Mouse (Mus musculus) heart, postnatal 25 days (tissue): ENCODE measurements around the gene Daxx. TPM values are rescaled to one million over a fixed set of nuclear protein-coding genes. Genes with fewer than 3 reads are reported as not detected.
"Not testable (repeated sequence)": the region's sequence is repeated elsewhere in the genome, so short reads cannot be mapped to it uniquely, and the experiment has no call there.

ENCODE experiments used
- DNase-seq: peaks from one replicate; pipeline ENCODE4 v3.0.0; 2022; ENCODE audit warnings: low spot score
- intact Hi-C: fragments of 180-260 bp; cut with DNase I; formaldehyde crosslinking; loops from one replicate; pipeline ENCODE4 v1.15.1; 2025
- total RNA-seq, 2 experiments: library from RNA; stranded (reverse); gene quantifications; 2 replicates each; pipeline ENCODE4 v1.2.3; 2021

Daxx gene
- 10 to 100 TPM; 14.3 to 17.5 TPM for total RNA-seq

DNA sequence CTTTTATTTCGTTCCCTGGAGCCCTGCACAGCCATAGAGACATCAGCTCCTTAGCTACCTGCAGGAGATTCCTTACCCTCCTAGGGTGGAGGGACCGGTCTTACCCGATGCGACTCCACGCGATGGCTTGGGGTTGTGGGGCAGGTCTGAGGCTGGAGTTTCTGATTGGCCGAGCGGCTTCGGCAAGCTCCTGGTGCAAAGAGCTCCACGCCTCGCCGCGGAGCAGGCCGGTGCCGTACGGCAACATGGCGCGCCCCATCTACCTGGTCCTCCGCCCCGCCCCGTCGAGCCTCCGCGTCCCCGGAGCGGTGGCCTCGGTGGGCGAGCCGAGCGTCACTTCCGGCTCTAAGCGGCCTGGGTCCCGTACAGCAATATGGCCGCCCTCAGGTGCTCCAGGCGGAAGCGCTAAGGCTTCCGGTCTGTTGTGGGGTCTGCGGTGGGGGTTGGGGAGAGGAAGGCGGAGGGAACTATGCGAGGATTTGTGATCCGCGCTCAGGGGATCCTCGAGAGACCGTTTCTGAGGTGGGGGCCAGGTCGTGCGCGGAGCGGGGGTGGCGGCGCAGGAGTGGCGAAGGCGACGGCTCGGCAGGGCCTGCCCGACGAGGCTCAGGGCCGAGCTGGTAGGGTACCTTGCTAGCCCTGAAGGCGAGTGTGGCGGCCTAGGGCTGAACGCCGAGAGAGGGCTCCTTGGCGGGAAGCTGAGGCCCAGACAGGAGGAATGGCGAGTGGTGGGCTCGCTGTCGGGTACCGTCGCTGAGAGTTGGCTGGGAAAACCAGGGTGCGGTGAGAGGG lies at the start of gene Daxx:
Gene Daxx (plus strand): TSS at position 338 of the 792 bp plus-strand sequence.
- peak; percentile 98 for DNase-seq
- intact Hi-C loops, result no loop called here

DNA sequence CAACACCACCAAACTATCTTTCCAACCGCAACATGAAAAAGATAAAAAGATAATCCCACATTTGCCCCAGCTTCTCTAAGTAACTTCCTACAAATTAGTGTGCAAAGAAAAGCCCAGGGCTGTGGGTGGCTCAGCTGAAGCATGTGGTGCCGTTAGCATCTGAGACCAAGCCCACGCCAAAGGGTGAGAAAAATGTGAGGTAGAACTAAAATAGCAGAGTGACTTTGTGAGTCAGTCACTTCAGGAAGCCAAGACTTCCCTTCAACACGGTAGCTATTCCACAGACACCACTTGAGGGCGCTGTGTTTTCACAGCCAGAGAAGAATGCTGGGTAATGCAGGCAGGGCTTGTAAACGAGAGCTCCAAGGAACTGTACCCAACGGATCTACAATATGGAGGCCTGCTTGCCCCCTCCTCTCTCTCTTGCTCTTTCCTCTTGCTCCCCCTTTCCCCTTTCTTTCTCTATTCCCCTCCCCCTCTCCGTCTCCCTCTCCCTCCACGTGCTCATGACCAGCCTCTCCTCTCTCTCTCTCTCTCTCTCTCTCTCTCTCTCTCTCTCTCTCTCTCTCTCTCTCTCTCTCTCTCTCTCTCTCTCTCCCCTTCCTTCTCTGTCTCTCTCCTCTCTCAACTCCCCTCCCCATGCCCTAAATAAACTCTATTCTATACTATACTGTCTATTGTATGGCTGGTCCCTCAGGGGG lies 43.7 kb upstream of the Daxx start:
- intact Hi-C loops, result no loop called here
- no peak for DNase-seq

DNA sequence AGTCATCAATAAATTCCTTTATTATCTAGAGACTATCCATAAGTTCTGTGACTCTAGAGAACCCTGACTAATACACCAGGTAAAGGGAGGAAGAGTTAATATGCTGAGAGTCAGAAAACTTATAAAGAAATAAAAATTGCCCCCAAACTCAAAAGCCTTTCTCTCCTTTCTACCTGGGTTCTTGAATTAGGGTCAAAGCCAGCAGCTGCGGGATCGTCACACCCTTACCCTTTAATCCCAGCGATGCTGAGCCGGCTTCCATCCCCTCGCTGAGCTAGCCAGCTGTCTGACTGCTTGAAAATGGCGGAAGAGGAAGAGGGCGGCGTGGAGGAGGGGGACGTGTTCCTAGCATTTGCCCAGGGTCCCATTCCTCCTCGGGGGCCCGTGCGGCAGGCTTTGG lies 35.7 kb upstream of the Daxx start, which contains the start of gene Gm7029:
Gene Gm7029 (plus strand): TSS at position 301 of the 400 bp plus-strand sequence.
- DNase-seq, intact Hi-C loops: not testable (repeated sequence)

DNA sequence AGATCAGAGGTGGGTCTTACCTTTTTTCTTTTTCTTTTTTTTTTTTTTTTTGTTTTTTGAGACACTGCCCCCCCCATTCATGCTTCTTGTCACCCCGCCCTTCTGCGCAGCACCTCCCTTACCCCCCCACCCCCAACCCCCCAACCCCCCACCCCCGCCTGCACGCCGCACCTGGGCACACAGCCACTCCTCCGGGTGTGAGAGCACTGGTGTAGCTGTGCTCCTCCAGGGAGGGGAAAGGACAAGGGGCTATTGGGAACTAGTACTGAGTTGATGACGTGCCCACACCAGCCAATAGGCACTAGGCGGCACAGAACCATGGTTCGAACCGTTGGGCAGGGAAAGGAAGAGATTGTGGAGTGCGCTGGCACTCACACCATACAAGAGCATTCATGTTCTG lies 34.8 kb upstream of the Daxx start:
- intact Hi-C loops, result no loop called here
- DNase-seq, result no peak

DNA sequence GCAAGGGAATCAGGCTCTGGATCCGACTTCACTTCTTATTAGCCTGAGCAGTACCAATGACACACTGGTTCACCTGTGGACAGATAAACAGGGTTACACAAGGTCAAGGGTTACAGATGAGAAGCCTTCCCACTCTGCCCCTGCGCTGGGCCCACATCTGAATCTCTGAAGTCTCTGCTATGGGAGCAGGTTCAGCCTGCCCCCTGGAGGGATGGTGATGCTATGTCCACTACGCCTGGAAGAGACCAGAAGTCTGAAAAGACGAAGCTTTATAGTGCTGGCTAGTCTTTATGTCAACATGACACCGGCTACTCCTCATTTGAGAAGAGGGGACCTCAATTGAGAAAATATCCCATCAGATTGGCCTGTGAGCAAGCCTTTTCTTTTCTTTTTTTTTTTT lies 33.4 kb upstream of the Daxx start:
- intact Hi-C loops, DNase-seq: not testable (repeated sequence)

DNA sequence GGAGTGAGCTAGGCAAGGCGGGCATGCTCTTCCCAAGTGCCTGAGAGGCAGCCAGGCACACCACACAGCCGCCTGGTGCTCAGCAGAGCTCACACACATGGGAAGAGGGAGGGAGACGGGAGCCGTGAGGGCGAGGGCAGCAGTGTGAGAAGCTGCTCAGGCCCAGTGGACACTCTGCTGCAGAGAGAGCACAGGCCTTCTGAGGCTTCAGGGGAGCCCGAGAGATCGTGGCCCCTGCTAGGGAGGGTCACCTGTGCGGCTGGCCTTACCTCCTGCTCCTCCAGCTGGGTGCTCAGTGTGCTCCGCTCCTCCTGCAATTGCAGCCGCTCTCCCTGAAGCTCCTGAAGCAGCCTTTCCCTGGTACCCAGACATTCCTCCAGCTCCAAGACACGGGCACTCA lies 24.9 kb upstream of the Daxx start:
- DNase-seq, intact Hi-C loops: not testable (repeated sequence)

DNA sequence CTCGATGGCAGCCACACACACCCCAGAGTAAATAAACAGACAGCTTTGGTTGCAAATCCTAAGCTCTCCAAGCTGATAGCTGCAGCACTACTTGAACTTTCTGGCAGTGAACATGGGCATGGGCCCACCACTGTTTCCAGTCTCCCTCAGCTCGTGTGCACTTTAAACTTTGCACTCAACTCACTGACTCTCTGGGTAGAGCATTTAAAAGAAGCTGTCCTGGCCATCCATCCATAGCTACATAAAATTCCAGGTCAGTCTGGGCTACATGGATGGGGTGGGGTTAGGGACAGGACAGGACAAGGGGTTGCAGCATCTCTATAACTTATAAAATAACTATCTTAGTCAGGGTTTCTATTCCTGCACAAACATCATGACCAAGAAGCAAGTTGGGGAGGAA lies 21.4 kb upstream of the Daxx start:
- intact Hi-C loops, DNase-seq: not testable (repeated sequence)

DNA sequence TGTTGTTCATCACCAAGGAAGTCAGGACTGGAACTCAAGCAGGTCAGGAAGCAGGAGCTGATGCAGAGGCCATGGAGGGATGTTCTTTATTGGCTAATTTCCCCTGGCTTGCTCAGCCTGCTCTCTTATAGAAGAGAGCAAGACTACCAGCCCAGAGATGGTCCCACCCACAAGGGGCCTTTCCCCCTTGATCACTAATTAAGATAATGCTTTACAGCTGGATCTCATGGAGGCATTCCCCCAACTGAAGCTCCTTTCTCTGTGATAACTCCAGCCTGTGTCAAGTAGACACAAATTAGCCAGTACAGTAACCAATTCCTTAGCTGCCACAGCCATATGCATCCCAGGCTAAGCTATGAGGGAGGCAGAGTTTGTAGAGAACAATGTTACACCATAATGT lies 21.0 kb upstream of the Daxx start:
- intact Hi-C loops, DNase-seq: not testable (repeated sequence)

DNA sequence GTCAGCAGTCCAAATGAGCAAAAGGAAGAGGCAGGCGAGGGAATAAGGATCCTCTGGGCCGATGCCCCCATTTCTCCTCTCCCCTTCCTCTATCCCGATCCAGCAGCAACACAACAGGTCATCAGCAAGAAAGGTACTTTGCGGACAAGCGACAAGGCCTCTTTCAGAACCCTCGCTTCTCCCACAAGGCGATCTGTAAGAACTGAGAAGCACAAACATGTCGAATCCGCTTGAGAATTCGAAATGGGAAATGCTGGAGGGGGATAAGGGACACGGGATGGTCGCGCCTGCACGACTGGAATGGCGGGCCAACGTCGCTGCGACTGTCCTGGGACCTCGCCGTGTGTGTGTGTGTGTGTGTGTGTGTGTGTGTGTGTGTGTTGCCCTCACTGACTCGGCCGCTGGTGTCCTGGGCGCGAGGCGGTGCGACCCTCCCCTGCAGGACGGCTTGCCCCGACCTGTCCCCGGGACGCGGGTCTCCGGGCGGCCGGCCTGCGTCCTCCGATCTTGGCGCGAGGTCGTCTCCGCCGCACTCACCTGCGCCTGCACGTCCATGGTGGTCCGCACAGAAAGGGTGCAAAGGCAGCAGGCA lies 19.2 kb upstream of the Daxx start:
- intact Hi-C loops, DNase-seq: not testable (repeated sequence)

DNA sequence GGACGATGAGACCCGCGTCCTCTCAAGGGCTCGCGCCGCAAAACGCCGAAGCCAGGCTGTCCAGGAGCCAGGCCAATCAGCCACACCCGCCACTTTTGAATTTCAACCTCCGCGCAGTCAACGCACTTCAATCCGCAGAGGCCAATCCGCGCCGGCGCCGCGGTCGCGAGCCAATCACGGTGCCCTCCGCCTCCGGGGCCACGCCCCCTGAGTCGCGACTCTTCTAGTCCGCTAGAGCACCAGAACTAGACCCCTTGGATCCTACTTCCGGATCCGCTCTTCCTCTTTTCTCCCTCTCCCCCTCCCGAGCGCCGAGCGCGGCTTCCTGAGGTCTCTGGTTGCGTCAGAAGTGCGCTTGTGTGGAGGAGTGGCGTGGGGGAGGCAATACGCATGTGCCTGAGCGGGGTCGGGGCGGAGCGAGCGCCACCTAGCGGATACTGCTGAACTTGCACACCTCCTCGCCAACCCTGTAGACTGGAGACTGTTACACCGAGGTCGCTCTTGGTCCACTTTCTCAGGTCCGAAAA lies 18.6 kb upstream of the Daxx start, which contains the start of gene Kifc1:
Gene Kifc1 (minus strand): TSS at position 129 of the 527 bp plus-strand sequence.
- intact Hi-C loops, result no loop called here
- DNase-seq, result peak; percentile 99

DNA sequence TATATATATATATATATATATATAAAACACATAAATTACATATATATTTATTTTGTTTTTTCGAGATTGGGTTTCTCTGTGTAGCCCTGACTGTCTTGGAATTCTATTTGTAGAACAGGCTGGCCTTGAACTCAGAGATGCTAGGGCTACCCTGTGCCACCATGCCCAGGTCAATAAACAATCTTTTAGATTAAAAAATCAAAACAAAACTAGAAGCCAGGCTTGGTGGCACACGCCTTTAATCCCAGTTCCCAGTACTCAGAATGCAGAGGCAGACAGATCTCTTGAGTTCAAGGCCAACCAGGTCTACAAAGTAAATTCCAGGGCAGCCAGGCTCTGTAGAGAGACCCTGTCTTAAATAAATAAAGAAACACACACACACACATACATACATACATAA lies 17.9 kb upstream of the Daxx start:
- intact Hi-C loops, result no loop called here
- no peak for DNase-seq

DNA sequence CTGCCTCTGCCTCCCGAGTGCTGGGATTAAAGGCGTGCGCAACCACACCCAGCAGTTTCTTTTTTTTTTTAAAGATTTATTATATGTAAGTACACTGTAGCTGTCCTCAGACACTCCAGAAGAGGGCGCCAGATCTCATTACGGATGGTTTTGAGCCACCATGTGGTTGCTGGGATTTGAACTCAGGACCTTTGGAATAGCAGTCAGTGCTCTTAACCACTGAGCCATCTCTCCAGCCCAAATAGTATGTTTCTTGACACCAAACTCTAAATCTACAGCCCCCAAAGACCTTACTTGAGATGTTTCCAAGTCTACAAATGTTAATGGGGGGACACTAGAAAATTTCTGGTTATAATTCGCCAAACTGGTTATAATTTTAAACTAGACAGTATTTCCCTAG lies 17.3 kb upstream of the Daxx start:
- DNase-seq, intact Hi-C loops: not testable (repeated sequence)

DNA sequence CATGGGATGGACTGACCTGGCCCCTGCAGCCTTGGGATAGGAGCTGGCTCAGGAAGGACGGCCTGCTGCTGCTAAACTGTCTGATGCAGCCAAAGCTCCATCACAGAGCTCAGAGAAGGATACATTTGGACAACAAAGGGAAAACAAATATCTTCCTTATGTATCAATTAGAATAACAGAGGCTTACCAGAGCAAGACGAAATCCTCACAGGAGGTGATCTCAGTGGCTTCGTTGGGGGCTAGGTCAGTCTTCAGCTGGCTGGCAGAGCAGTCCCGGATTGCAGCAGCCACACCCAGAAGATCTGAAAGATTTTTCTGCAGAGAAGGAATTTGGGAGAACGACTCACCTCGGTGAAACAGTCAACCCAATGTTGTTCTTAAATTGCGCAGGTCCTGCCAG lies 16.8 kb upstream of the Daxx start:
- intact Hi-C loops, result no loop called here
- DNase-seq, result no peak

DNA sequence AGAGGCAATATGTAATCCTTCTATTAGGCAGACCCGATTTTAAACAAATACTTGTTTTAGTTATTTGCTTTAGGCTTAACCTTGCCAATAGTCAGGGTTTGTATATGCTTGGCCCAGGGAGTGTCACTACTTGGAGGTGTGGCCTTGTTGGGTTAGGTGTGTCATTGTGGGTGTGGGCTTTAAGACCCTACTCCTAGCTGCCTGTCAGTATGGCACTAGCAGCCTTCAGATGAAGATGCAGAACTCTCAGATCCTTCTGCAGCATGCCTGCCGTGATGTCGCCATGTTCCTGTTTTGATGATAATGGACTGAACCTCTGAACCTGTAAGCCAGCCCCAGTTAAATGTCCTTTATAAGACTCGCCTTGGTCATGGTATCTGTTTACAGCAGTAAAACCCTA lies 16.2 kb upstream of the Daxx start:
- DNase-seq, intact Hi-C loops: not testable (repeated sequence)

DNA sequence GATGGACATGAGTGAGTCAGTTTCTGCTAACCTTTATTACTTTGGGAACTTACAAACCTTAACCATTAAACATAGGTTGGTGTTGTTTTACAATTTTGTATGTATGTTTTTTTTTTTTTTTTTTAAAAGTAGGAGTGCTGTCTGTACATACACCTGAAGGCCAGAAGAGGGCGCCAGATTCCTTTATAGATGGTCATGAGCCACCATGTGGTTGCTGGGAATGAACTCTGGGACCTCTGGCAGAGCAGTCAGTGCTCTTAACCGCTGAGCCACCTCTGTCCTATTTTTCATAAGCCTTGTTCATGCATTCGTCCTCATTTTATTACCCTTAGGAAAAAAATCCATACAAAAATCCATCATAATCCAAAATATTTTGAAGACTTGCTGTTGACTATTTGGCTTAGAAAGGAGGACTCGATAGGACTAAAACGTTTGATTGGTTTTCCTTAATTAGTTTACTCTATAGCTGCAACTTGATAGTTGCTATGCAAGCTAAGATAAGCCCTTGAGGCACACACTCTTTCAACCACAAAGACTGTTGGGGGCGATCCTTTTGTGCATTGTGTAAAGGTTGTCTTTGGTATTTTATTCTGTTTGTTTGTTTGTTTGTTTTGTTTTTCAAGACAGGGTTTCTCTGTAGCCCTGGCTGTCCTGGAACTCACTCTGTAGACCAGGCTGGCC lies 12.0 kb upstream of the Daxx start:
- intact Hi-C loops, result loop anchor here (2.0 kb wide), 1 partner anchor 24 kb away; no protein-coding TSS in a partner anchor
- no peak for DNase-seq

DNA sequence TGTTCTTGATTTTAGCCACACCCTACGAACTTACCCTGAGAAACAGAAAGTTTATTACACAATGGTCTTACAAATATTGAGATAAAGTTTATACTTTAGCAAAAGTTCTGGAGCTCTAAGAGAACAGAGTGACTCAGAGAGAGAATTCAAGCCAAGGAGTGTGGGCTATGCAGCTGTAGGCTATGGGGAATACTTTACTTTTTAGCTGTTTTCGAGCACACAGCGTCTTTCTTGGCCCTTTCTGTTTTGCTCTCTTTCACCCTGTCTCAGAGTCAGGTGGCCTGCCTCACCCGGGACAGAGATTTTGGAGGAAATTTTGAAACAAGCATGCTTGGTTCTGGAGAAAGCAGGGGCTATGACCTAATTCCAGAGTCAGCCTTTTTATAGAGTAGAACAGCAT lies 11.0 kb upstream of the Daxx start:
- DNase-seq, intact Hi-C loops: not testable (repeated sequence)

DNA sequence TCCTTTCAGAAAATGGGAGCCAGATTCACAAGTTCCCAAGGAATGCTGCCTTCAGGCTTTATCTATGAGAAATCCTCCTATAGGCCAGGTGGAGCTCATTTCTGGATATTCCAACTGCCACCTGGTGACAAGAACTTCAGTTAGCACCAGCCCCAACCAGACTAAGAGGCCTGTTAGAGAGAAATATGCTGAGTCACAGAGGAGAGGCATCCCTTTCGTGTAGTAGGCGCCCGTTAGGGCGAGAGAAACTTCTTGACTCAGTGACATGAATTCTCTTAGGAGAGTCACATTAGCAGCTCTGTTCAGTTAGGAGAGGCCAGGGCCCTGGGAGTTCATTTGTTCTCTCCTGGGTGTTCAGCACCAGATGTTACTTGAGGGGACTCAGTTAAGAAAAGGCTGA lies 9.6 kb upstream of the Daxx start:
- DNase-seq, result no peak
- intact Hi-C loops, result no loop called here

DNA sequence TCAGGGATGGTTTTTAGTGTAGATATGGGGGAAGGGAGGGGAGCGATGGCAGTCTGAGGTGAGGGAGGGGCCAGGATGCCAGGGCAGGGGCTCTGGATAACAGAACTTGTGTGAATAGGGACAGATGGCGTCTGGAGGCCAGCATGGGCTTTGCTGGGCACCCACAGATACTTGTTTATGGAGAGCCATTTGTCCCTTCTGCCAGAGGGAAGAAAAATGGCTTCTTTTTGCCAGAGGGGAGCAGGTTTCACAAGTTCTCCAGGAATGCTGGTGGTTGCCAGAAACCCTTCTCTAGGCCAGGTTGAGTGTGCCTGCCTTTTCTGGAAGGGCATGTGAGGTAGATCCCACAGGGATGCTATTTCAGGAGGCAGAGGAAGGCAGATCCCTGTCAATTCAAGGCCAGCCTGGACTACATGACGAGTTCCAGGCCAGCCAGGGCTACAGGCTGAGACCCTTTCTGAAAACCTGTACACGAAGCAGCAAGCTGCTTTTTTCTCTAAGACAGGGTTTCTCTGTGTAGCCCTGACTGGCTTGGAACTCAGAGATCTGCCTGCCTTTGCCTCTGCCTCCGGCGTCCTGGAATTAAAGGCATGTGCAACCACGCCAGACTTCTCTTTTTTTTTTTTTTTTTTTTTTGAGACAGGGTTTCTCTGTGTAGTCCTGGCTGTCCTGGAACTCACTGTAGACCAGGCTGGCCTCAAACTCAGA lies 8.8 kb upstream of the Daxx start:
- intact Hi-C loops, result no loop called here
- no peak for DNase-seq

DNA sequence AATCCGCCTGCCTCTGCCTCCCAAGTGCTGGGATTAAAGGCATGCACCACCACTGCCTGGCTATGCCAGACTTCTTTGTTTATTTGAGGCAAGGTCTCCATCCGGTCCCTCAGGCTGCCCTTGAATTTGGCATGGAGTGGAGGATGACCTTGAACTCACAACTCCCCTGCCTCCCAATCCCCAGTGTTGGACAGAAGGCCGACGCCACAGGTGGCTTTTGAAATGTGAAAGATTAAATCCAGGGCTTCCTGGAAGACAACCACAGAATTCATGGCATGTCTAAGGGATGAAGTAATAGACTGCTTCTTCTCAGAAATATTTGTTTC lies 8.3 kb upstream of the Daxx start:
- DNase-seq, result no peak
- intact Hi-C loops, result no loop called here

DNA sequence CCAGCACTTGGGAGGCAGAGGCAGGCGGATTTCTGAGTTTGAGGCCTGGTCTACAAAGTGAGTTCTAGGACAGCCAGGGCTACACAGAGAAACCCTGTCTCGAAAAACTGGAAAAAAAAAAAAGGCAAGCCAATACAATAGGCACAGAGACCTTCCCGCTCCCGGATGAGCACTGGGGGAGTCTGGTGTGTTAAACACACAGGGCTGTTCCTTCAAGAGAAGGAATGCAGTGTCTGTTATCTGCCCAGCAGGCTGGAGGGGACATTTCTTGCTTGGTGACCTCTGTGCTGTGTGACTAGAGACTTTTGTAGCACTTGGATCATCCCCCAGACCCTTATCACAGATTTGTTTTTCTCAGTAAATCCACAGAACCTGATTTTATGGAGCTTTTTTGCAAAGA lies 7.6 kb upstream of the Daxx start:
- intact Hi-C loops, result no loop called here
- no peak for DNase-seq
